Mouse (Mus musculus): ENCODE measurements at regions not wholly inside any gene's neighbourhood (a gene's known extent, or its start where the extent isn't known, plus 50 kb on each side); places are given as distances from the start of the nearest gene placed in this dataset.

DNA sequence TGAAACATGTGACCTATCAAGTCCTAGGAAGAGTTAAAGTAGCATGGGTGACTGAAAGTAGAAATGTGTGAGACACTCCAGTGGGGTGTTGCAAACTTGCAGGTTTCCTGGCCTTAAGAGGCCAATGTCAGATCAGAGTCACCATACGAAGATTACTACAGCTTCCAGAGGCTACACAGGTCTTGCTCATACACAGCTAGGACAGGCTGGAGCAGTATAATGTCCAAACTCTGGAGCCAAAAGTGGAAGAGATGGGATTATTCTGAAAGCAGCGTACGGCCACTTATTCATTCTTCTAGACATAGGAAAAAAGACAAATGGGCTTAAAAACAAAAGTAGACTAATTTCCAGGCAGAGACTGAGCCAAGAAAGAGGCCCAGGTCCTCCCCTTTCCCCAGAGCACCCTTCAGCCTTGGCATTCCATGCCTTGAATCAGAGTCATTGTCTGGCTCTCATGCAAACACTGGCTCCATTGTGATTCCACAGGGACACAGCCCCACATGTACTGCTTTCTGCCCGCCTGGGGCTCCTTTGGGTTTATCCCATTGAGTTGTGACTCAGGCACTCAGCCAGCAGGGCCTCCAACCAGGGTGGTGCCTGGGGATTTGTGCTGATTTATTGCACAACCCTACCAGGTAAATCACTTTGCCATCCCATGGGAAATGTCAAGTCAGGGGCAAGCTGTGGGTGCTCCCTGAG, 94.5 kb downstream of the Rassf10 start:
- TF ChIP-seq CTCF (IDR thresholded peaks at IDR 0.05; ENCODE audit: low read depth) (no peak), EP300 (IDR thresholded peaks at IDR 0.05; ENCODE audit: low read depth) (no peak)
